Mouse (Mus musculus) forebrain, embryonic 14.5 days (tissue): ENCODE measurements at regions not wholly inside any gene's neighbourhood (a gene's known extent, or its start where the extent isn't known, plus 50 kb on each side); places are given as distances from the start of the nearest gene placed in this dataset.

Source experiments
- ATAC-seq: fragments of 200-750 bp; cut with Nextera tagmentation; 2 replicates; pipeline ENCODE4 v1.8.0; 2017; ENCODE audit warnings: mild to moderate bottlenecking, moderate library complexity
- DNase-seq: peaks from one replicate; pipeline ENCODE4 v3.0.0-alpha.2; 2015; ENCODE audit warnings: low spot score
- H3K27ac ChIP-seq: fragments of 300-500 bp; sonication (generic); 2 replicates; pipeline ENCODE4 v1.5.1; 2014; ENCODE audit warnings: low read depth, mild to moderate bottlenecking, control low read depth, low read length, moderate library complexity
- H3K27me3 ChIP-seq: fragments of 300-500 bp; sonication (generic); replicated peaks from 2 replicates; pipeline ENCODE4 v1.6.1; 2014; ENCODE audit warnings: low read length, control low read depth, mixed read lengths; ENCODE audit not compliant: control insufficient read depth, insufficient read depth
- H3K36me3 ChIP-seq: fragments of 300-500 bp; sonication (generic); 2 replicates; pipeline ENCODE4 v1.6.1; 2014; ENCODE audit warnings: low read length, control low read depth; ENCODE audit not compliant: control insufficient read depth, insufficient read depth
- H3K4me1 ChIP-seq: fragments of 300-500 bp; sonication (generic); 2 replicates; pipeline ENCODE4 v1.6.1; 2014; ENCODE audit warnings: antibody characterized with exemption, low read length, control low read depth; ENCODE audit not compliant: control insufficient read depth, insufficient read depth
- H3K4me2 ChIP-seq: fragments of 300-500 bp; sonication (generic); 2 replicates; pipeline ENCODE4 v1.6.1; 2014; ENCODE audit warnings: mild to moderate bottlenecking, control low read depth, low read length
- H3K4me3 ChIP-seq: fragments of 300-500 bp; sonication (generic); 2 replicates; pipeline ENCODE4 v1.5.1; 2014; ENCODE audit warnings: low read depth, low read length, control low read depth
- H3K9ac ChIP-seq: fragments of 300-500 bp; sonication (generic); 2 replicates; pipeline ENCODE4 v1.6.1; 2014; ENCODE audit warnings: mild to moderate bottlenecking, low read length, control low read depth, moderate library complexity
- H3K9me3 ChIP-seq: fragments of 300-500 bp; sonication (generic); replicated peaks from 2 replicates; pipeline ENCODE4 v1.6.1; 2016; ENCODE audit warnings: low read length, control low read depth, mixed read lengths; ENCODE audit not compliant: control insufficient read depth
- WGBS: fragments of 180-500 bp; shearing (Covaris S2); extraction: QIAGEN DNeasy Blood & Tissue Kit; methylation state at CpG from one replicate; pipeline ENCODE4 v1.1.7; 2014; 5-methylcytosine and 5-hydroxymethylcytosine counted together

GRCm38 (mm10) chr1:179854288-179854965 is 50.9 kb upstream of the Ahctf1 start:
- Histone ChIP-seq H3K27ac (no peak overlapping the region), H3K4me3 (no peak overlapping the region), H3K9ac (no peak overlapping the region), H3K36me3 (no peaks in the 10 kb centered on the region), H3K4me1 (no peaks in the 10 kb centered on the region), H3K9me3 (no peaks in the 10 kb centered on the region), H3K27me3 (no peaks in the 10 kb centered on the region), H3K4me2 (no peak overlapping the region)
- DNase-seq (no peak), ATAC-seq (no peak)
- 55% methylated on average over 12 of the region's 12 CpGs for WGBS
